Mouse (Mus musculus): ENCODE measurements at regions not wholly inside any gene's neighbourhood (a gene's known extent, or its start where the extent isn't known, plus 50 kb on each side); places are given as distances from the start of the nearest gene placed in this dataset.

DNA sequence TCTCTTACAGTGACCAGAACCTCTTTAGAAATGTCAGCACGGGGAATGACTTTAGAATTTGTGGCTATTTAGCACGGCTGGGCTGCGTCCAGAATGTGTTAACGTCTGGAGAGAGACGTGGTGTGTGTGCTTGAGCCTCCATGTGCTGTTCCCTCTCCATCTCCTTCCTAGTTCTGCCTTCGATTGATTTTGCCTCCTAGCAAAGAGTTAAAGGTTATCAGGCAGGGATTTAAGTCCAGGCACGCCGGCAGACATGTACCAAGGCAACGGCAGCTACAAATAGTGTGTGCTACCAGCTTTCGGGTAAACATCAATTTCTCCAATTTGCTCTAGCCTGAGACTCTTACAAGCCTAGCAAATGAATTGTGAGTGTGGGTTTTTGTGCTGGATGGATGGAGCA is 285.7 kb downstream of the Icos start:
- no peak for DNase-seq
- no peak for TF ChIP-seq CTCF (IDR thresholded peaks at IDR 0.05)
- intact Hi-C loops (cut with DNase I): no loop called here
- no peak overlapping the region for H3K4me3 ChIP-seq
- H3K27ac ChIP-seq: no peak overlapping the region

DNA sequence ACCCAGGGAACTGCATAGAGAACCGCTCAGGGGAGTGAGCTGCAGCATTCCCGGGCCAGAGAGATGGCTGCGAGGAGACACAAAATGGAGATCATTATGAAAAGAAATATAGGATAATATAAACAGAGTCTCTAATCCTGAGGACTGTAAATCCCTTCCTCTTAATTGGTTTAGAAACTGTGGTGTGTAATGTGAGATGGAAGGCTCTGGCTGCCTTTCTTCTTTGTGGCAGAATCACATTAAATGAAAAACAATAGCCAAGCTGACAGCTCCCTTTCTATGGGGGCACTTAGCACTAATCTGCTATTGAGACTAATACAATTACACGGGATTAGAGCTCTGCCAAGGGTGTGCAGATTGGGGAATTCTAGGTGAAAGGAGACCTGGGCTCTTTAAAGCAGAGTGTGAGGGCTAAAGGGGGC is 288.0 kb downstream of the Icos start:
- no peak for DNase-seq
- no peak for TF ChIP-seq CTCF (IDR thresholded peaks at IDR 0.05)
- H3K4me3 ChIP-seq: no peak overlapping the region
- intact Hi-C loops (cut with DNase I): no loop called here
- no peak overlapping the region for H3K27ac ChIP-seq

DNA sequence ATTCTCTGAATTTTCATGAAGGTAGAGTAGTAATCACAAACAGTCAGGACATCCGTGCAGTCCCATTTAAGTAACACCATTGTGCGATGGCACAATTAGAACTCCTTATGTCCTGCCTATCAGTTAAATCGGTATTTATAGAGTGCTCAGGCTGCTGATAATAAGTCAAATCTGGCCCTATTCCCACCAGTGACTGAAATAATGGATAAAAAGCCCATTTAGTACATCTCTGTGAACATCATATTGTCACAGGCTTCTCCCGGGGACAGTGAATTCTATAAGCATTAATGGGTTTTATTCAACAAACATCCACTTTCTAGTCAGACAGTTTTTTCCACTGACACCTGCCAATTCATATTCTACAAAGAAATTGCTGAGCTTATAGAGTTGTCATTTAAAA is 296.1 kb downstream of the Icos start:
- intact Hi-C loops (cut with DNase I): no loop called here
- Histone ChIP-seq H3K27ac (no peak overlapping the region), H3K4me3 (no peak overlapping the region)
- no peak for TF ChIP-seq CTCF (IDR thresholded peaks at IDR 0.05)
- DNase-seq: no peak

DNA sequence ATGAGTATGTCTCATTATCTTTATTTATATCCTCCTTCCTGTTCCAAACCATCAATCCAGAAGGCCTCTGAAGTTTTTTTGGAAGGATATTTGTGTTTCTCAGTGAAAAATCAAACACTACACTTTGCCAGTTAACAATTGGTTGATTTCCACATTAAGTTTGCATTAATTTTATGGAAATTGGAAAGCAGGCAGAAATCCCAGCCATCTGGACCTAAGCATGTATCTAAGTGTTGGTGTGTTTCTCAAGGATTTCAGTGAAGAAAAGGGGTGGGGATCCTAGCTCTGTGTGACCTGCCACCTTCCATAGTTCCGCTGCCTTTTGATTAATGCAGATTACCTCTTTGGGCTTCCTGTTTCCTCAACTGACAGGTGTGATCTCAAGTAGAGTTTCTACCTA is 296.5 kb downstream of the Icos start:
- intact Hi-C loops (cut with DNase I): no loop called here
- no peak for TF ChIP-seq CTCF (IDR thresholded peaks at IDR 0.05)

DNA sequence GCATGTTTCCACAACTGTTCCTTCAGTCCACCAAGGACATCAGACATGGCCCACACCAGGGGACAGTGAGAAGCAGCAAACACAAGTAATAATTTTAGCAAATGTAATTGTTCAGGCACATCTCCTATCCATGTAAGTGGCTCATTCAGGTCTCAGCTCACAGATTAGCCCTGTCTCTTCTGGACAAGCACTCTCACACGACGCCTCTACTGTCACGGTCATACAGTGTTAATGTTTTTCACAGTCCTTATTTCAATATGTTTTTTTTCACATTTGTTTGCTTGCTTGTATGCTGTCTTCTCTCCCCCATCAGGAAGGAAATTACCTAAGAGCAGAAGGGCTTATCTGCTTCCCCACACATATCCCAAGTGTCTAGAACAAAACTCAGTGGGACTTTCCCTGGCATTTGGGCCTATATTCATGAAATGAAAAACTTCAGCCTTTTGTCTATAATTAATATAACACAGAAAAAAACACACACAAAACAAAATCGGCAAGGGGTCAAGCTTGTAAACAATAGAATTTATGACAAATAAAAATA is 299.5 kb downstream of the Icos start:
- intact Hi-C loops (cut with DNase I): no loop called here
- H3K4me3 ChIP-seq: no peak overlapping the region
- H3K27ac ChIP-seq: no peak overlapping the region
- no peak for DNase-seq
- no peak for TF ChIP-seq CTCF (IDR thresholded peaks at IDR 0.05)

More for the DNA sequence above, 296.5 kb downstream of the Icos start:
- DNase-seq: no peak
- H3K27ac ChIP-seq: no peak overlapping the region
- H3K4me3 ChIP-seq: no peak overlapping the region

DNA sequence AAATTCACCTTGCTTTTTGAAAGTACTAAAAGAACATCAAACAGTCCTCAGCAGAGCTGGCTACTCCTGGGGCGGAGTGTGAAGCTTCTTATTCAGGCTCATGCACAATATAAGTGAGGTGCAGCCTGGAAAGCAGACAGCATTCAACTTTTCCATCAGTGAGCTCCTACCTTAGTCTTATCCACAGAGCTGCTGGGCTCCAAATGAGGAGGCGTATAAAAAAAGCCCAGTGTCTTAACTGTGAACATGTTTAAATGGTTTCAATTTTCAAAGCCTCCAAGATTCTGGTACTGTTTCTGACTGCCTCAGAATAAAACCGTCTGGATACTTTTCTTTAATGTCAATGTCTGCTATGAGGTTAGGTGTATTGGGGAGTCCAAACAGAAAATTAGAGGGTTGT is 310.5 kb downstream of the Icos start:
- no peak overlapping the region for H3K27ac ChIP-seq
- intact Hi-C loops (cut with DNase I): no loop called here
- no peak for DNase-seq
- no peak overlapping the region for H3K4me3 ChIP-seq
- no peak for TF ChIP-seq CTCF (IDR thresholded peaks at IDR 0.05)

DNA sequence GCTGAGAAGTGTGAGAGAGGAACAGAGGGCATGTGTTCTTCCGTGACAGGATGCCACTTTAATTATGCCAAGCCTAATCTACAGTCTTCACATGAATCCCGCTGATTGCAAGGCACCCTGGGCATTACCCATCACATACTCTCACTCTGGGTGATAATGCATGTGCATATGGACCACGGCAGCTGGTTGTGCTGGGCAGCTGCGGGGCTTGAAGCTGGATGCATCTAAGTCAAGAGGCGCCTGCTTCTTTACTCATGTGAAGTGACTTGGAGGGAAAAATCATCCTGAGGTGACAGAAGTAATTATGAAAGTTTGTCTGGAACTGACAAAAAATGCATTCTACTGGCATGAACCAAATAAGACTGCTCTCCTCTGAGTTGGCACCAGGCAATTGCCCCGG is 311.2 kb downstream of the Icos start:
- Histone ChIP-seq H3K4me3 (no peak overlapping the region), H3K27ac (no peak overlapping the region)
- TF ChIP-seq CTCF (IDR thresholded peaks at IDR 0.05): no peak
- intact Hi-C loops (cut with DNase I): no loop called here
- no peak for DNase-seq

DNA sequence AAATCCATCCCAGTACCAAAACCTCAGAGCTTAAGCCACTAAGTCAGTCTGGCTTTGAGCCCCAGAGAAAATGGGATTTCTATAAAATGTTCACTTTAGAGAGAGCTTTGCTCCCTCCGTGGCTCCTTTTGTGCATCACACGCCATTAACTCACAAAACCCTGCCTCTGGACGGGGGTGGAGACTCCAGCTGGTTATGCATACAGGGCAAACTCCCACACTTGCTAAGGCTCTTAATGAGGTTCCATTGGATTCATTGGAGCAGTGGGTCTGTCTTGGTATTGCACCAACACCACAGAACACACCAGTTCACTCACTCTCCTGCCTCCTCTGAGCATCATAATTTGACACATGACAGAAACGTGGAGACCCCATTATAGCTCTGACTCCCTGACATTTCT is 311.8 kb downstream of the Icos start:
- Histone ChIP-seq H3K4me3 (no peak overlapping the region), H3K27ac (no peak overlapping the region)
- no peak for TF ChIP-seq CTCF (IDR thresholded peaks at IDR 0.05)
- intact Hi-C loops (cut with DNase I): no loop called here
- no peak for DNase-seq

DNA sequence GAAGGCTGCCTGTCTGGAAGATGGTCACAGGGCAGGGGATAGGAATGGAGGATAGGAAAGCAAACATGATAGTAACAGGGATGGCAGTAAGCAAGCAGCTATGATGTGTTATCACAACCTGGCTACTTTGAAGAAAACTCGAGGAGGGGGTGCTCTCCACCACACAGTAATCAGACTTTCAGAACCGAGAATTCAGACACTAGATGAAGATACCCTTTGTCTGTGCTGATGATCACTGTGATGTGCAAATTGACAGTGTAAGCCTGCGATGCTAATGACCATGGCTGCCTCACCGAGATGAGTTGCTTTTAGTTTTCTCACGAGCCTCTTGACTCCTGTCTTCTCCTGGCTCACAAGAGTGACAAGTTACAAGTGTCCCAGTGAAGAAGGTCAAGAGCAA is 315.4 kb downstream of the Icos start:
- Histone ChIP-seq H3K4me3 (no peak overlapping the region), H3K27ac (no peak overlapping the region)
- intact Hi-C loops (cut with DNase I): loop anchor here (10.0 kb wide), 1 partner anchor 632 kb away; no protein-coding TSS in a partner anchor
- no peak for DNase-seq
- TF ChIP-seq CTCF (IDR thresholded peaks at IDR 0.05): no peak

DNA sequence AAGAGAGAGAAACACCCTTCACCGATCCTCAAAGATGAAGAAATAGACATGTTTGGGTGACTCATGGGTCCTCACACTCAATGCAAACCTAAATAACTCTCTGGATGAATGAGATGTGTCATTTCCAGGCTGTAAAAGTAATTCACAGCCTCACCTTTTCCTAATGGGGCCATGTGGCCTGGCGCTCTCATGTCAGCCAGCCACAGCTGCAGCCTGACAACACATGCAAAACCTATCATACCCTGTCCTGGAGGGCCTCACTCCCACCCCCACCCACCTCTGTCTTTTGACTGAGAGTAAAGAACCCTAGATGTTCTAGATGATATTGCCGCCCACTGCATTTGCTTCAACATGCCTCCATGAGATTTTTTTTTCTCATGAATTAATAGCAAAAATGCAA is 317.5 kb downstream of the Icos start:
- H3K4me3 ChIP-seq: no peak overlapping the region
- H3K27ac ChIP-seq: no peak overlapping the region
- TF ChIP-seq CTCF (IDR thresholded peaks at IDR 0.05): no peak
- DNase-seq: no peak
- intact Hi-C loops (cut with DNase I): loop anchor here (2.0 to 10.0 kb wide), 3 partner anchors 82 to 630 kb away; no protein-coding TSS in a partner anchor

DNA sequence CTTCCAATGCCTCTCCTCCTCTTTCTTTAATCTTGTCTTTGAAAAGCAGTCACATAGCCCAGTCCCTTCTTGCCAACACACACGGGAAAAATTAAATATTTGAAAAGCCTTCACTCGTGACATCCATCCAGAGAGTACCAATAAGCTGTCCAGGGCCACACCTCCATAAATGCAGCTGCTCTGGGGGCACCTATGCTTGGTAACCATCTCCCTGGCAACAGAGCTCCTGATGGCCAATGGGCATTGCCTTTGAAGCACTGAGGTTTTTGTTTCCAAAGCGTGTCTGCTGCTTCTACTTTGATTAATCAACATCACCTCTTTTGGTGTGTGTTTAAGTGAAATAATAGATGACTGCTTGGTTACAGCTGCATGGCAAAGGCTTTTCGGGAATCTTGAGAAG is 319.1 kb downstream of the Icos start:
- no peak overlapping the region for H3K27ac ChIP-seq
- intact Hi-C loops (cut with DNase I): loop anchor here (5.0 to 10.0 kb wide), 2 partner anchors 80 to 628 kb away; no protein-coding TSS in a partner anchor
- no peak for TF ChIP-seq CTCF (IDR thresholded peaks at IDR 0.05)
- H3K4me3 ChIP-seq: no peak overlapping the region
- DNase-seq: no peak

DNA sequence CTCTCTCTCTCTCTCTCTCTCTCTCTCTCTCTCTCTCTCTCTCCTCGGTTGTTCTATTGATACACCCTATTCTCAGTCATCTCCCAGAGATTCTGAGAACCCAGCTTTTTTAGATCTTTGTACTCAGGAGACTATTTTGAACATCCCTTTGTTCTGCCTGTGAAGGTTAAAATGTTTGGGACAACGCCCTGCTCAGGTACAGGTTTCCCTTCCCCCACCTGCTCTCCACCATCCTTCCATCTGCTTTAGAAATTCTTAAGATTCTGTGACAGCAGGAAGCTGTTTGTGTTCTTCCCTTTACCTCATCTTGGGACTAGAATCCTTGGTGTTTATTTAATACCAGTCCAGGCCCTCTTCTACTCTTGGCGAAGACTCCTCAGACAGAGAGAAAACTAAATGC is 319.6 kb downstream of the Icos start:
- intact Hi-C loops (cut with DNase I): loop anchor here (5.0 to 10.0 kb wide), 2 partner anchors 80 to 627 kb away; no protein-coding TSS in a partner anchor
- Histone ChIP-seq H3K4me3 (no peak overlapping the region), H3K27ac (no peak overlapping the region)
- TF ChIP-seq CTCF (IDR thresholded peaks at IDR 0.05): no peak
- DNase-seq: no peak

DNA sequence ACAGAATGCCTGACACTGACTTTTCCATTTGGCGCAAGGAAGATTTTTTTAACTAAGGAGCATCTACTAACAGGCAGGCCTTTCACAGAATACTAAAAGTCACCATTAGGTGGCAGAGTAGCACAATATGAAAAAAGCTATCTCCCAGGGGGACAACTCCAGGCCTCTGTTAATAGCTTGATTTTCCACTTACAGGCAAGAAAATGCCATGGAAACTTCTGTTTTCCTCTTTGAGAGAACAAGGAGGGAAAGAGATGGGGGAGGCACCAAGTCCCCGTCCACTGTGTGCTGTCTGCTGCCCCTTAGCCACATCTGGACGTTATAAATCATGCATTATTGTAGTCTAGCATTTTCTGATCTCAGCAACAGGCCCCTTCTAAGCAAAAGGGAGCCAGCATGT is 320.3 kb downstream of the Icos start:
- peak; percentile 83 for TF ChIP-seq CTCF (IDR thresholded peaks at IDR 0.05)
- Histone ChIP-seq H3K27ac (peak overlapping the region; percentile 57), H3K4me3 (no peak overlapping the region)
- intact Hi-C loops (cut with DNase I): loop anchor here (2.0 to 10.0 kb wide), 3 partner anchors 79 to 627 kb away; no protein-coding TSS in a partner anchor
- DNase-seq: no peak

DNA sequence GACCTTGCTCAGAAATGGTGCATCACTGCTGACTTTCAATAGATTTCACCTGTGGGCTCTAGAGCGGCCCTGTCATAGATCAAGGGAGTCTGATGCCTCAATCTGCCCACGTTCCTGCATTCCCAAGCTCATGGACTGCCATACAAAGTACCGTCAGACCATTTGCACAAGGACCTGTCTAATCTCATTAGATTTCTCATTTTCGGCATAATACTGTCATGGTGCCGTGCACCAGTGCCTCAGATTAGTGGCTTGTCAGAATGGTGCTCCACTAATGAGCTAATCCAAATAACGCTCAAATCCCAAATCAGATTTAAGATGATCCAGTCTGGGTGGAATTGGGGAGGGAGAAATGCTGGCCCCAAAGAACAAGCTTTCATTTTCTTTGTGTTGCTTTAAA is 321.1 kb downstream of the Icos start:
- DNase-seq: no peak
- Histone ChIP-seq H3K4me3 (no peak overlapping the region), H3K27ac (peak overlapping the region; percentile 57)
- intact Hi-C loops (cut with DNase I): loop anchor here (2.0 to 10.0 kb wide), 3 partner anchors 79 to 626 kb away; no protein-coding TSS in a partner anchor
- no peak for TF ChIP-seq CTCF (IDR thresholded peaks at IDR 0.05)

All from gastrocnemius, adult 2 months (tissue).